Mouse (Mus musculus) bone marrow macrophage, adult 2 months (primary cell): ENCODE data around the gene Gm28036.

ENCODE experiments used
- CTCF ChIP-seq: IDR thresholded peaks from 2 replicates; pipeline ENCODE4 v1.5.1; 2012; ENCODE audit warnings: low read depth, mild to moderate bottlenecking, low read length, moderate library complexity
- POLR2A ChIP-seq: IDR thresholded peaks from 2 replicates; pipeline ENCODE4 v1.6.1; 2012; ENCODE audit warnings: mild to moderate bottlenecking, low read depth, low read length, borderline replicate concordance

- TF ChIP-seq POLR2A (no peak), CTCF (no peak)
Observed at GRCm38 (mm10) chr2:156143367-156143766, 16.5 kb upstream of the Gm28036 start.
